Mouse (Mus musculus): ENCODE results near the gene Clasrp. TPM values are rescaled to one million over a fixed set of nuclear protein-coding genes. Genes with fewer than 3 reads are reported as not detected.

Gene Clasrp
- total RNA-seq (2018; cell fraction: chromatin; rRNA removed) = 100 to 1,000 TPM in 23 of 26 experiments, 10 to 100 TPM in 3; 86.3 to 338 (median 198) TPM
- total RNA-seq (2018; cell fraction: cytosol; rRNA removed) = 10 to 100 TPM in 14 of 26 experiments, 1 to 10 TPM in 12; 6.3 to 19.3 (median 10.5) TPM
- total RNA-seq (2018; cell fraction: nucleus; rRNA removed) = 100 to 1,000 TPM in 6 of 26 experiments, 10 to 100 TPM in 20; 28.7 to 156 (median 67.4) TPM
- polyA plus RNA-seq (2018) = 14.0 to 24.9 TPM (median 16.3 TPM) in 3 replicates

- Histone ChIP-seq H3K79me2 (ENCODE audit: inconsistent target) (peaks cover 50% of the 10 kb centered on the region), H3K4me3 (ENCODE audit: inconsistent target) (peak within 1 kb of the TSS; percentile 91), H3K27ac (peak within 1 kb of the TSS; percentile 67), H3K36me3 (ENCODE audit: inconsistent target) (peaks cover 22% of the 10 kb centered on the region; the same call in 1 of the 2 replicates)
- 1% methylated on average over 57 of the region's 57 CpGs for WGBS (ENCODE audit: missing documents)
Measured at GRCm38 (mm10) chr7:19603849-19604605, at the start of gene Clasrp. TSS of gene Clasrp (minus strand) at chr7:19604486.

- peaks cover 70% of the 10 kb centered on the region for H3K36me3 ChIP-seq (ENCODE audit: inconsistent target)
- no peak overlapping the region for H3K4me3 ChIP-seq (ENCODE audit: inconsistent target)
- H3K79me2 ChIP-seq (ENCODE audit: inconsistent target) = peaks cover 45% of the 10 kb centered on the region
- WGBS (ENCODE audit: missing documents) = 90% methylated on average over 2 of the region's 2 CpGs
- no peak overlapping the region for H3K27ac ChIP-seq
Measured at GRCm38 (mm10) chr7:19652614-19653013, 48.3 kb upstream of the Clasrp start.

- Histone ChIP-seq H3K27ac (no peak overlapping the region), H3K36me3 (ENCODE audit: inconsistent target) (peaks cover 80% of the 10 kb centered on the region), H3K4me3 (ENCODE audit: inconsistent target) (no peak overlapping the region), H3K79me2 (ENCODE audit: inconsistent target) (peaks cover 31% of the 10 kb centered on the region)
- 61% methylated on average over 6 of the region's 6 CpGs for WGBS (ENCODE audit: missing documents)
Measured at GRCm38 (mm10) chr7:19651063-19651786, 46.9 kb upstream of the Clasrp start.

GRCm38 (mm10) chr7:19641223-19641622 is 36.9 kb upstream of the Clasrp start:
- H3K79me2 ChIP-seq (ENCODE audit: inconsistent target) = no peaks in the 10 kb centered on the region
- no peak overlapping the region for H3K4me3 ChIP-seq (ENCODE audit: inconsistent target)
- 95% methylated on average over 4 of the region's 4 CpGs for WGBS (ENCODE audit: missing documents)
- no peak overlapping the region for H3K27ac ChIP-seq
- H3K36me3 ChIP-seq (ENCODE audit: inconsistent target) = peaks cover 93% of the 10 kb centered on the region

GRCm38 (mm10) chr7:19635074-19635827 is 31.0 kb upstream of the Clasrp start:
- H3K36me3 ChIP-seq (ENCODE audit: inconsistent target) = peaks cover 68% of the 10 kb centered on the region
- no peak overlapping the region for H3K27ac ChIP-seq
- H3K79me2 ChIP-seq (ENCODE audit: inconsistent target) = no peaks in the 10 kb centered on the region
- WGBS (ENCODE audit: missing documents) = 91% methylated on average over 11 of the region's 11 CpGs
- H3K4me3 ChIP-seq (ENCODE audit: inconsistent target) = no peak overlapping the region

GRCm38 (mm10) chr7:19634591-19634990 is 30.3 kb upstream of the Clasrp start:
- Histone ChIP-seq H3K4me3 (ENCODE audit: inconsistent target) (no peak overlapping the region), H3K27ac (no peak overlapping the region), H3K79me2 (ENCODE audit: inconsistent target) (no peaks in the 10 kb centered on the region), H3K36me3 (ENCODE audit: inconsistent target) (peaks cover 61% of the 10 kb centered on the region)
- whole genome bisulfite sequencing (ENCODE audit: missing documents) = 86% methylated on average over 2 of the region's 2 CpGs

GRCm38 (mm10) chr7:19633855-19634254 is 29.6 kb upstream of the Clasrp start:
- peaks cover 54% of the 10 kb centered on the region for H3K36me3 ChIP-seq (ENCODE audit: inconsistent target)
- WGBS (ENCODE audit: missing documents) = 93% methylated on average over 14 of the region's 15 CpGs

GRCm38 (mm10) chr7:19633197-19633596 is 28.9 kb upstream of the Clasrp start:
- H3K36me3 ChIP-seq (ENCODE audit: inconsistent target) = peaks cover 47% of the 10 kb centered on the region
- 96% methylated on average over 16 of the region's 17 CpGs for WGBS (ENCODE audit: missing documents)
- H3K27ac ChIP-seq = no peak overlapping the region
- no peak overlapping the region for H3K4me3 ChIP-seq (ENCODE audit: inconsistent target)
- no peaks in the 10 kb centered on the region; the same call in 1 of the 2 replicates for H3K79me2 ChIP-seq (ENCODE audit: inconsistent target)

More at GRCm38 (mm10) chr7:19633855-19634254, 29.6 kb upstream of the Clasrp start:
- H3K79me2 ChIP-seq (ENCODE audit: inconsistent target) = no peaks in the 10 kb centered on the region
- no peak overlapping the region for H3K4me3 ChIP-seq (ENCODE audit: inconsistent target)
- no peak overlapping the region for H3K27ac ChIP-seq

- Histone ChIP-seq H3K27ac (no peak overlapping the region), H3K79me2 (ENCODE audit: inconsistent target) (peaks cover 2% of the 10 kb centered on the region; the same call in 1 of the 2 replicates), H3K4me3 (ENCODE audit: inconsistent target) (no peak overlapping the region), H3K36me3 (ENCODE audit: inconsistent target) (peaks cover 42% of the 10 kb centered on the region)
Measured at GRCm38 (mm10) chr7:19632720-19633119, 28.4 kb upstream of the Clasrp start.

- Histone ChIP-seq H3K36me3 (ENCODE audit: inconsistent target) (peaks cover 38% of the 10 kb centered on the region), H3K4me3 (ENCODE audit: inconsistent target) (no peak overlapping the region), H3K27ac (no peak overlapping the region), H3K79me2 (ENCODE audit: inconsistent target) (peaks cover 4% of the 10 kb centered on the region; the same call in 1 of the 2 replicates)
Measured at GRCm38 (mm10) chr7:19632275-19632674, 28.0 kb upstream of the Clasrp start.

GRCm38 (mm10) chr7:19629361-19629734 is 25.1 kb upstream of the Clasrp start, which contains the start of gene Relb:
TSS of gene Relb (minus strand) at chr7:19629438.
- Histone ChIP-seq H3K27ac (peak within 1 kb of the TSS; percentile 52), H3K79me2 (ENCODE audit: inconsistent target) (peaks cover 4% of the 10 kb centered on the region; the same call in 1 of the 2 replicates), H3K4me3 (ENCODE audit: inconsistent target) (peak within 1 kb of the TSS; percentile 42), H3K36me3 (ENCODE audit: inconsistent target) (peaks cover 14% of the 10 kb centered on the region)
- WGBS (ENCODE audit: missing documents) = 1% methylated on average over 24 of the region's 41 CpGs

- peaks cover 14% of the 10 kb centered on the region; the same call in 1 of the 2 replicates for H3K36me3 ChIP-seq (ENCODE audit: inconsistent target)
- H3K4me3 ChIP-seq (ENCODE audit: inconsistent target) = peak overlapping the region; percentile 42
- 2% methylated on average over 47 of the region's 57 CpGs for WGBS (ENCODE audit: missing documents)
- H3K27ac ChIP-seq = peak overlapping the region; percentile 52
- H3K79me2 ChIP-seq (ENCODE audit: inconsistent target) = peaks cover 4% of the 10 kb centered on the region; the same call in 1 of the 2 replicates
Measured at GRCm38 (mm10) chr7:19628536-19629360, 24.5 kb upstream of the Clasrp start.

GRCm38 (mm10) chr7:19628192-19628535 is 23.9 kb upstream of the Clasrp start:
- Histone ChIP-seq H3K36me3 (ENCODE audit: inconsistent target) (peaks cover 17% of the 10 kb centered on the region; the same call in 1 of the 2 replicates), H3K27ac (peak overlapping the region; percentile 52)
- WGBS (ENCODE audit: missing documents) = 8% methylated on average over 17 of the region's 17 CpGs

More at GRCm38 (mm10) chr7:19628192-19628535, 23.9 kb upstream of the Clasrp start:
- H3K79me2 ChIP-seq (ENCODE audit: inconsistent target) = peaks cover 4% of the 10 kb centered on the region; the same call in 1 of the 2 replicates
- peak overlapping the region; percentile 42 for H3K4me3 ChIP-seq (ENCODE audit: inconsistent target)

Data from macrophage (primary cell).